Mouse (Mus musculus) heart, embryonic 13.5 days (tissue): ENCODE measurements around the gene Zmiz1. TPM values are rescaled to one million over a fixed set of nuclear protein-coding genes. Genes with fewer than 3 reads are reported as not detected.

ENCODE experiments used
- ATAC-seq: fragments of 200-750 bp; cut with Nextera tagmentation; 2 replicates; pipeline ENCODE4 v1.8.0; 2017; ENCODE audit warnings: moderate TSS enrichment; ENCODE audit not compliant: insufficient number of reproducible peaks, low FRiP score, low TSS enrichment; ENCODE audit errors: extremely low read depth
- H3K27ac ChIP-seq: fragments of 300-500 bp; sonication (generic); replicated peaks from 2 replicates; pipeline ENCODE4 v1.5.1; 2015; ENCODE audit warnings: moderate library complexity, mild to moderate bottlenecking, inconsistent platforms
- H3K27me3 ChIP-seq: fragments of 300-500 bp; sonication (generic); replicated peaks from 2 replicates; pipeline ENCODE4 v1.6.1; 2015; ENCODE audit warnings: mild to moderate bottlenecking, inconsistent platforms
- H3K36me3 ChIP-seq: fragments of 300-500 bp; sonication (generic); 2 replicates; pipeline ENCODE4 v1.6.1; 2015; ENCODE audit warnings: mild to moderate bottlenecking, inconsistent platforms
- H3K4me1 ChIP-seq: fragments of 300-500 bp; sonication (generic); 2 replicates; pipeline ENCODE4 v1.6.1; 2015; ENCODE audit warnings: inconsistent platforms
- H3K4me2 ChIP-seq: fragments of 300-500 bp; sonication (generic); 2 replicates; pipeline ENCODE4 v1.6.1; 2015; ENCODE audit warnings: inconsistent platforms, mild to moderate bottlenecking, moderate library complexity
- H3K4me3 ChIP-seq: fragments of 300-500 bp; sonication (generic); 2 replicates; pipeline ENCODE4 v1.5.1; 2015; ENCODE audit warnings: moderate library complexity, mild to moderate bottlenecking, inconsistent platforms
- H3K9ac ChIP-seq: fragments of 300-500 bp; sonication (generic); 2 replicates; pipeline ENCODE4 v1.6.1; 2015; ENCODE audit warnings: inconsistent platforms, mild to moderate bottlenecking, moderate library complexity
- H3K9me3 ChIP-seq: fragments of 300-500 bp; sonication (generic); 2 replicates; pipeline ENCODE4 v1.6.1; 2016; ENCODE audit warnings: inconsistent platforms
- WGBS: fragments of 180-500 bp; shearing (Covaris S2); methylation state at CpG from one replicate; pipeline ENCODE4 v1.1.7; 2015; ENCODE audit warnings: mixed read lengths; 5-methylcytosine and 5-hydroxymethylcytosine counted together
- polyA plus RNA-seq: library from polyadenylated mRNA; unstranded; fragments of >200 nt; fragmentation: Nextera tagmentation; extraction: Ambion mirVana; gene quantifications from 2 replicates; pipeline ENCODE4 v1.2.1, GENCODE M21; 2015

Zmiz1 gene
- polyA plus RNA-seq, 1 experiment from 2014 or later = 25.7 TPM

GRCm38 (mm10) chr14:25565344-25566088, 106.5 kb downstream of the Zmiz1 start:
- Histone ChIP-seq H3K4me1 (peaks cover 68% of the 10 kb centered on the region), H3K4me3 (no peak overlapping the region), H3K9ac (peak overlapping the region; percentile 68), H3K36me3 (peaks cover 32% of the 10 kb centered on the region), H3K4me2 (no peak overlapping the region), H3K27ac (peak overlapping the region; percentile 70), H3K27me3 (no peaks in the 10 kb centered on the region), H3K9me3 (no peaks in the 10 kb centered on the region)
- WGBS = 23% methylated on average over 11 of the region's 11 CpGs
- ATAC-seq = no peak

- Histone ChIP-seq H3K9ac (no peak overlapping the region; the same call in 1 of the 2 replicates), H3K4me1 (peaks cover 54% of the 10 kb centered on the region), H3K27me3 (no peaks in the 10 kb centered on the region), H3K9me3 (no peaks in the 10 kb centered on the region), H3K27ac (peak overlapping the region; percentile 5; the same call in 1 of the 2 replicates), H3K4me2 (no peak overlapping the region), H3K4me3 (no peak overlapping the region), H3K36me3 (peaks cover 42% of the 10 kb centered on the region)
- no peak for ATAC-seq
- WGBS = 47% methylated on average over 3 of the region's 3 CpGs
These were observed 108.3 kb downstream of the Zmiz1 start for GRCm38 (mm10) chr14:25567245-25567644.

GRCm38 (mm10) chr14:25567837-25568236, 108.9 kb downstream of the Zmiz1 start:
- Histone ChIP-seq H3K9me3 (no peaks in the 10 kb centered on the region), H3K9ac (peak overlapping the region; percentile 1; the same call in 1 of the 2 replicates), H3K36me3 (peaks cover 48% of the 10 kb centered on the region), H3K27ac (peak overlapping the region; percentile 5; the same call in 1 of the 2 replicates), H3K4me1 (peaks cover 48% of the 10 kb centered on the region), H3K4me3 (no peak overlapping the region), H3K27me3 (no peaks in the 10 kb centered on the region), H3K4me2 (no peak overlapping the region)
- 29% methylated on average over 2 of the region's 2 CpGs for WGBS
- ATAC-seq = no peak

- Histone ChIP-seq H3K9ac (peak overlapping the region; percentile 25; the same call in 1 of the 2 replicates), H3K36me3 (peaks cover 75% of the 10 kb centered on the region)
- ATAC-seq = no peak
These were observed 115.3 kb downstream of the Zmiz1 start for GRCm38 (mm10) chr14:25574047-25574870.

GRCm38 (mm10) chr14:25576642-25577041, 117.7 kb downstream of the Zmiz1 start:
- Histone ChIP-seq H3K9me3 (no peaks in the 10 kb centered on the region), H3K27me3 (no peaks in the 10 kb centered on the region), H3K4me3 (no peak overlapping the region), H3K9ac (no peak overlapping the region), H3K4me2 (no peak overlapping the region), H3K4me1 (peaks cover 65% of the 10 kb centered on the region), H3K27ac (peak overlapping the region; percentile 46; the same call in 1 of the 2 replicates), H3K36me3 (peaks cover 92% of the 10 kb centered on the region)
- no peak for ATAC-seq
- WGBS = 72% methylated on average over 3 of the region's 3 CpGs

More at GRCm38 (mm10) chr14:25574047-25574870, 115.3 kb downstream of the Zmiz1 start:
- Histone ChIP-seq H3K27ac (no peak overlapping the region), H3K4me3 (no peak overlapping the region), H3K9me3 (no peaks in the 10 kb centered on the region), H3K27me3 (no peaks in the 10 kb centered on the region), H3K4me2 (no peak overlapping the region), H3K4me1 (peaks cover 59% of the 10 kb centered on the region)
- 53% methylated on average over 16 of the region's 16 CpGs for WGBS

- WGBS = 44% methylated on average over 3 of the region's 3 CpGs
- peaks cover 61% of the 10 kb centered on the region for H3K4me1 ChIP-seq
These were observed 118.4 kb downstream of the Zmiz1 start for GRCm38 (mm10) chr14:25577431-25577830.

GRCm38 (mm10) chr14:25579597-25579996, 120.6 kb downstream of the Zmiz1 start:
- no peak for ATAC-seq
- WGBS = 78% methylated on average over 7 of the region's 7 CpGs
- Histone ChIP-seq H3K36me3 (peaks cover 93% of the 10 kb centered on the region), H3K9ac (peak overlapping the region; percentile 21; the same call in 1 of the 2 replicates), H3K4me3 (no peak overlapping the region), H3K27me3 (no peaks in the 10 kb centered on the region), H3K27ac (peak overlapping the region; percentile 43; the same call in 1 of the 2 replicates), H3K4me1 (peaks cover 61% of the 10 kb centered on the region), H3K9me3 (no peaks in the 10 kb centered on the region), H3K4me2 (no peak overlapping the region)

More at GRCm38 (mm10) chr14:25577431-25577830, 118.4 kb downstream of the Zmiz1 start:
- peaks cover 92% of the 10 kb centered on the region for H3K36me3 ChIP-seq
- no peak for ATAC-seq
- H3K9me3 ChIP-seq = no peaks in the 10 kb centered on the region
- peak overlapping the region; percentile 15; the same call in 1 of the 2 replicates for H3K9ac ChIP-seq
- no peaks in the 10 kb centered on the region for H3K27me3 ChIP-seq
- no peak overlapping the region for H3K4me3 ChIP-seq
- no peak overlapping the region for H3K4me2 ChIP-seq
- H3K27ac ChIP-seq = peak overlapping the region; percentile 46

- WGBS = 79% methylated on average over 1 of the region's 1 CpGs
- Histone ChIP-seq H3K9ac (no peak overlapping the region), H3K27me3 (no peaks in the 10 kb centered on the region), H3K27ac (0 out of 2 replicates have a peak overlapping the region, but pooled peaks have one; percentile 43), H3K4me3 (no peak overlapping the region), H3K4me1 (peaks cover 64% of the 10 kb centered on the region), H3K36me3 (peaks cover 90% of the 10 kb centered on the region), H3K9me3 (no peaks in the 10 kb centered on the region), H3K4me2 (no peak overlapping the region)
- ATAC-seq = no peak
These were observed 121.4 kb downstream of the Zmiz1 start for GRCm38 (mm10) chr14:25580397-25580796.

GRCm38 (mm10) chr14:25582603-25583002, 123.6 kb downstream of the Zmiz1 start:
- Histone ChIP-seq H3K36me3 (peaks cover 68% of the 10 kb centered on the region), H3K27ac (no peak overlapping the region), H3K9me3 (no peaks in the 10 kb centered on the region), H3K4me1 (peaks cover 69% of the 10 kb centered on the region), H3K4me2 (no peak overlapping the region), H3K27me3 (no peaks in the 10 kb centered on the region), H3K4me3 (no peak overlapping the region), H3K9ac (no peak overlapping the region)
- 93% methylated on average over 6 of the region's 6 CpGs for WGBS
- no peak for ATAC-seq

- 76% methylated on average over 10 of the region's 10 CpGs for WGBS
- Histone ChIP-seq H3K4me1 (peaks cover 72% of the 10 kb centered on the region), H3K9ac (0 out of 2 replicates have a peak overlapping the region, but pooled peaks have one; percentile 37), H3K36me3 (peaks cover 57% of the 10 kb centered on the region), H3K27ac (peak overlapping the region; percentile 98; the same call in 1 of the 2 replicates), H3K4me3 (no peak overlapping the region), H3K4me2 (no peak overlapping the region), H3K9me3 (no peaks in the 10 kb centered on the region), H3K27me3 (no peaks in the 10 kb centered on the region)
- ATAC-seq = no peak
These were observed 124.9 kb downstream of the Zmiz1 start for GRCm38 (mm10) chr14:25583899-25584298.
